9 mouse cellular contexts compared by ENCODE assay signal in the genomic region with DNA sequence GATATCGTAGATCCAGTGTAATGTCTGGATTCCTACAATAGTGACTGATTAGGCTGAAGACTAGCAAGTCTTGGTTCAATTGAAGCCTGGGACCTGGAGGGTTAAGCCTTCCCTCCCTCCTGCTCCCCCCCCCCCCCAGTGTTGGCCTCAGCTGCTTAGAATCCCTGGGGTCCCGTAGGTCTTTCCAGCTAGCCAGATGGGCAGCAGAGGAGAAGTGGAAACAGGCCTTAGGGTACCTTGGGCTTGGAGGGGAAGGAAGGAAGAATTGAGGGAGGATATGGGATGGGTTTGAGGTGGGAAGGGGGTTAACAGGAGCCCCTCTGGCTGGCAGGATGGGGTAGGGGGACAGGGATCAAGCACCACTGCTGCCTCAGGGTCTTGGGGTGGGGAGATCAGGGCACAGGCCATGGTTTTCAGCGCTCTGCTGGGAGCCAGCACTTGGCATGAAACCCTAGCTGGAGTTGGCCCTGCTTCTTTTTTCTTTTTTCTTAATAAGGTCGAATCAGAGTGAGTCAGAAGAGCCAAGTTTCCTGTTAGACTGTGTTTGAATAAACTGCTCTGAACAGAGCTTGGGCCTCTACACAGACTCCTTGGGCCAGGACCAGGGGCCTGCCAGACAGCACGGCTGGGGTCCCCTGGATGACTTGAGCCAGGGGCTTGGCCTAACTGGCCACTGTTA. TPM values are rescaled to one million over a fixed set of nuclear protein-coding genes. Genes with fewer than 3 reads are reported as not detected.
DNase-seq lines count a peak whose midpoint lies in the region; ATAC-seq and TF ChIP-seq lines count a peak whose summit lies in the region.
"Had no signal": no experiment of that assay in that cellular context is flagged by ENCODE, and none has a peak within 500 bp of the region (broad histone marks: within the 10 kb centered on the region; RNA-seq: fewer than 3 reads in every experiment).

No protein-coding gene starts in this region.

- WGBS in intestine, embryonic 14.5 days = 39% methylated on average over 5 of the region's 5 CpGs
- WGBS in intestine, postnatal 0 days = 56% methylated on average over 5 of the region's 5 CpGs
- 33% methylated on average over 5 of the region's 5 CpGs for WGBS in embryonic facial prominence, embryonic 10.5 days
- 46% methylated on average over 5 of the region's 5 CpGs for WGBS in heart, embryonic 13.5 days

- H3K27me3 ChIP-seq in intestine, embryonic 14.5 days (replicated peaks; ENCODE audit: control insufficient read depth, insufficient read depth, low read length) = peaks cover 15% of the 10 kb centered on the region; the same call in 1 of the 2 replicates
- H3K27me3 ChIP-seq in intestine, postnatal 0 days (replicated peaks; ENCODE audit: control insufficient read depth, insufficient read depth, low read length) = peaks cover 29% of the 10 kb centered on the region
- H3K27me3 ChIP-seq in embryonic facial prominence, embryonic 10.5 days (replicated peaks; ENCODE audit: low read depth, poor library complexity, severe bottlenecking) = peaks cover 51% of the 10 kb centered on the region
- peaks cover 11% of the 10 kb centered on the region; the same call in 1 of the 2 replicates for H3K27me3 ChIP-seq in heart, embryonic 13.5 days (replicated peaks)

- no peak for ATAC-seq in intestine, embryonic 14.5 days (replicated peaks; ENCODE audit: low FRiP score, low TSS enrichment, low read depth)
- ATAC-seq in intestine, postnatal 0 days = no peak
- no peak for ATAC-seq in heart, embryonic 13.5 days (ENCODE audit: extremely low read depth, insufficient number of reproducible peaks, low FRiP score, low TSS enrichment)
- no peak for ATAC-seq in erythroid progenitor cell, adult 5-6 weeks (replicated peaks; ENCODE audit: low FRiP score, poor library complexity, severe bottlenecking)

- H3K4me2 ChIP-seq in intestine, embryonic 14.5 days (ENCODE audit: low read length) = no peak overlapping the region
- no peak overlapping the region for H3K4me2 ChIP-seq in intestine, postnatal 0 days (replicated peaks; ENCODE audit: low read depth)
- H3K4me2 ChIP-seq in heart, embryonic 13.5 days = no peak overlapping the region

- H3K36me3 ChIP-seq in intestine, embryonic 14.5 days (ENCODE audit: control insufficient read depth, insufficient read depth, low read length) = no peaks in the 10 kb centered on the region
- no peaks in the 10 kb centered on the region for H3K36me3 ChIP-seq in intestine, postnatal 0 days (ENCODE audit: control insufficient read depth, insufficient read depth)
- H3K36me3 ChIP-seq in embryonic facial prominence, embryonic 10.5 days (replicated peaks) = no peaks in the 10 kb centered on the region
- H3K36me3 ChIP-seq in heart, embryonic 13.5 days = no peaks in the 10 kb centered on the region

- H3K27ac ChIP-seq in intestine, embryonic 14.5 days (ENCODE audit: low read depth) = peak overlapping the region; percentile 67
- no peak overlapping the region; the same call in 1 of the 2 replicates for H3K27ac ChIP-seq in intestine, postnatal 0 days (ENCODE audit: low read depth, low read length)
- peak overlapping the region; percentile 83 for H3K27ac ChIP-seq in embryonic facial prominence, embryonic 10.5 days (replicated peaks)
- H3K27ac ChIP-seq in heart, embryonic 13.5 days (replicated peaks) = peak overlapping the region; percentile 72

- no peak overlapping the region for H3K9ac ChIP-seq in intestine, embryonic 14.5 days (ENCODE audit: low read length)
- no peak overlapping the region for H3K9ac ChIP-seq in intestine, postnatal 0 days (ENCODE audit: low read depth, low read length)
- peak overlapping the region; percentile 45; the same call in 1 of the 2 replicates for H3K9ac ChIP-seq in heart, embryonic 13.5 days

- no peak for TF ChIP-seq CTCF in intestine, postnatal 0 days (IDR thresholded peaks at IDR 0.05; ENCODE audit: low read depth)

- no peak overlapping the region for H3K4me3 ChIP-seq in intestine, embryonic 14.5 days (ENCODE audit: low read depth, low read length)
- no peak overlapping the region for H3K4me3 ChIP-seq in intestine, postnatal 0 days (ENCODE audit: low read depth, low read length)
- peak overlapping the region; percentile 21; the same call in 1 of the 2 replicates for H3K4me3 ChIP-seq in embryonic facial prominence, embryonic 10.5 days
- H3K4me3 ChIP-seq in heart, embryonic 13.5 days = no peak overlapping the region

- peaks cover 19% of the 10 kb centered on the region; the same call in 1 of the 2 replicates for H3K4me1 ChIP-seq in intestine, embryonic 14.5 days (replicated peaks; ENCODE audit: control insufficient read depth, insufficient read depth, low read length)
- H3K4me1 ChIP-seq in intestine, postnatal 0 days (replicated peaks; ENCODE audit: control insufficient read depth, insufficient read depth, low read length) = 0 out of 2 replicates have a peak, but pooled peaks cover 3% of the 10 kb centered on the region
- peaks cover 67% of the 10 kb centered on the region for H3K4me1 ChIP-seq in embryonic facial prominence, embryonic 10.5 days
- peaks cover 65% of the 10 kb centered on the region for H3K4me1 ChIP-seq in heart, embryonic 13.5 days

- no peaks in the 10 kb centered on the region for H3K9me3 ChIP-seq in intestine, embryonic 14.5 days (ENCODE audit: control insufficient read depth, low read length)
- H3K9me3 ChIP-seq in intestine, postnatal 0 days (ENCODE audit: control insufficient read depth) = no peaks in the 10 kb centered on the region
- H3K9me3 ChIP-seq in embryonic facial prominence, embryonic 10.5 days = no peaks in the 10 kb centered on the region
- H3K9me3 ChIP-seq in heart, embryonic 13.5 days = no peaks in the 10 kb centered on the region

- DNase-seq in intestine, embryonic 14.5 days (ENCODE audit: low spot score) = no peak
- peak; percentile 62 for DNase-seq in embryonic facial prominence, embryonic 10.5 days (ENCODE audit: low spot score)
- DNase-seq in lung, postnatal 36 days = peak; percentile 30
- no peak for DNase-seq in ovary, adult 18-20 months (ENCODE audit: low spot score)
- DNase-seq in kidney, adult 8-10 months = no peak

RNA-seq across cellular contexts. Expression of a gene that starts 1.8 kb away (rescaled TPM):
- polyA plus RNA-seq in intestine, embryonic 14.5 days (2014; fragmentation: Nextera tagmentation; extraction: Ambion mirVana) = 27.2 and 31.8 TPM in 2 replicates
- 21.6 and 23.8 TPM in 2 replicates for polyA plus RNA-seq in intestine, postnatal 0 days (2015; fragmentation: Nextera tagmentation; extraction: Ambion mirVana)
- polyA plus RNA-seq in embryonic facial prominence, embryonic 10.5 days (2016; fragmentation: Nextera tagmentation; extraction: Ambion mirVana) = 7.0 and 11.9 TPM in 2 replicates
- 51.5 TPM in 2 replicates for polyA plus RNA-seq in heart, embryonic 13.5 days (2015; fragmentation: Nextera tagmentation; extraction: Ambion mirVana)
- total RNA-seq in erythroid progenitor cell, adult 5-6 weeks (2015; ENCODE audit: low replicate concordance) = not detected in 2 replicates
- 0.08 TPM in 1 of 2 replicates, not detected in the other for total RNA-seq in erythroid progenitor cell, adult 5-6 weeks (2017; ENCODE audit: low replicate concordance)
- total RNA-seq: MEL had no signal

RNA-seq across cellular contexts. Expression of a gene that starts 55.4 kb away (rescaled TPM):
- not detected in 2 replicates for polyA plus RNA-seq in intestine, embryonic 14.5 days (2014; fragmentation: Nextera tagmentation; extraction: Ambion mirVana)
- not detected in 2 replicates for polyA plus RNA-seq in intestine, postnatal 0 days (2015; fragmentation: Nextera tagmentation; extraction: Ambion mirVana)
- not detected in 2 replicates for polyA plus RNA-seq in embryonic facial prominence, embryonic 10.5 days (2016; fragmentation: Nextera tagmentation; extraction: Ambion mirVana)
- not detected in 2 replicates for polyA plus RNA-seq in heart, embryonic 13.5 days (2015; fragmentation: Nextera tagmentation; extraction: Ambion mirVana)
- total RNA-seq in erythroid progenitor cell, adult 5-6 weeks (2015; ENCODE audit: low replicate concordance) = not detected in 2 replicates
- not detected in 2 replicates for total RNA-seq in erythroid progenitor cell, adult 5-6 weeks (2017; ENCODE audit: low replicate concordance)
- total RNA-seq: MEL had no signal

Comparison
In these comparisons a context has a peak if more than half of its experiments do, and no peak if none do; other contexts are left out.
1. DNase-seq: peak in embryonic facial prominence, embryonic 10.5 days (single experiment) and lung, postnatal 36 days (single experiment); none in intestine, embryonic 14.5 days (single experiment), ovary, adult 18-20 months (single experiment) and kidney, adult 8-10 months (0 of 2).